Mouse (Mus musculus): ENCODE data around the gene Erich3. TPM values are rescaled to one million over a fixed set of nuclear protein-coding genes. Genes with fewer than 3 reads are reported as not detected.

Gene Erich3
- polyA plus RNA-seq, 1 experiment from 2014 or later: 0.04 TPM

- Histone ChIP-seq H3K27ac (replicated peaks) (no peak overlapping the region), H3K4me2 (no peak overlapping the region), H3K9ac (no peak overlapping the region), H3K4me3 (no peak overlapping the region), H3K4me1 (no peaks in the 10 kb centered on the region), H3K27me3 (replicated peaks) (no peaks in the 10 kb centered on the region), H3K36me3 (no peaks in the 10 kb centered on the region), H3K9me3 (no peaks in the 10 kb centered on the region)
- 72% methylated on average over 2 of the region's 2 CpGs for WGBS
- no peak for ATAC-seq (ENCODE audit: extremely low read depth, insufficient number of reproducible peaks, low FRiP score, low TSS enrichment)
These were observed 108.0 kb downstream of the Erich3 start for GRCm38 (mm10) chr3:154771651-154772050.

GRCm38 (mm10) chr3:154778836-154779595 is 115.4 kb downstream of the Erich3 start:
- Histone ChIP-seq H3K9me3 (no peaks in the 10 kb centered on the region), H3K36me3 (no peaks in the 10 kb centered on the region), H3K4me2 (no peak overlapping the region), H3K4me1 (no peaks in the 10 kb centered on the region), H3K27ac (replicated peaks) (no peak overlapping the region), H3K27me3 (replicated peaks) (no peaks in the 10 kb centered on the region), H3K4me3 (no peak overlapping the region), H3K9ac (no peak overlapping the region)
- WGBS: 78% methylated on average over 6 of the region's 6 CpGs
- no peak for ATAC-seq (ENCODE audit: extremely low read depth, insufficient number of reproducible peaks, low FRiP score, low TSS enrichment)

- no peak for ATAC-seq (ENCODE audit: extremely low read depth, insufficient number of reproducible peaks, low FRiP score, low TSS enrichment)
- Histone ChIP-seq H3K4me1 (no peaks in the 10 kb centered on the region), H3K36me3 (peaks cover 23% of the 10 kb centered on the region), H3K9ac (no peak overlapping the region), H3K27ac (replicated peaks) (no peak overlapping the region), H3K27me3 (replicated peaks) (no peaks in the 10 kb centered on the region), H3K4me3 (no peak overlapping the region), H3K9me3 (no peaks in the 10 kb centered on the region), H3K4me2 (no peak overlapping the region)
- WGBS: 84% methylated on average over 9 of the region's 9 CpGs
These were observed 122.7 kb downstream of the Erich3 start for GRCm38 (mm10) chr3:154786354-154786753.

GRCm38 (mm10) chr3:154787611-154788010 is 124.0 kb downstream of the Erich3 start:
- ATAC-seq (ENCODE audit: extremely low read depth, insufficient number of reproducible peaks, low FRiP score, low TSS enrichment): no peak
- no peaks in the 10 kb centered on the region for H3K9me3 ChIP-seq
- H3K36me3 ChIP-seq: peaks cover 29% of the 10 kb centered on the region
- H3K9ac ChIP-seq: no peak overlapping the region
- H3K27me3 ChIP-seq (replicated peaks): no peaks in the 10 kb centered on the region
- no peak overlapping the region for H3K4me2 ChIP-seq
- WGBS: 66% methylated on average over 3 of the region's 3 CpGs
- no peak overlapping the region for H3K4me3 ChIP-seq
- no peak overlapping the region for H3K27ac ChIP-seq (replicated peaks)
- no peaks in the 10 kb centered on the region for H3K4me1 ChIP-seq

- H3K9ac ChIP-seq: no peak overlapping the region
These were observed 129.9 kb downstream of the Erich3 start for GRCm38 (mm10) chr3:154793571-154793970.

GRCm38 (mm10) chr3:154798806-154799205 is 135.1 kb downstream of the Erich3 start:
- Histone ChIP-seq H3K4me1 (no peaks in the 10 kb centered on the region), H3K4me3 (no peak overlapping the region), H3K9ac (no peak overlapping the region), H3K27me3 (replicated peaks) (no peaks in the 10 kb centered on the region), H3K36me3 (no peaks in the 10 kb centered on the region), H3K27ac (replicated peaks) (no peak overlapping the region), H3K9me3 (no peaks in the 10 kb centered on the region), H3K4me2 (no peak overlapping the region)
- WGBS: 72% methylated on average over 4 of the region's 4 CpGs
- no peak for ATAC-seq (ENCODE audit: extremely low read depth, insufficient number of reproducible peaks, low FRiP score, low TSS enrichment)

More at GRCm38 (mm10) chr3:154793571-154793970, 129.9 kb downstream of the Erich3 start:
- peaks cover 16% of the 10 kb centered on the region; the same call in 1 of the 2 replicates for H3K36me3 ChIP-seq
- no peak overlapping the region for H3K4me3 ChIP-seq
- 83% methylated on average over 4 of the region's 4 CpGs for WGBS
- no peaks in the 10 kb centered on the region for H3K4me1 ChIP-seq
- H3K9me3 ChIP-seq: no peaks in the 10 kb centered on the region
- no peaks in the 10 kb centered on the region for H3K27me3 ChIP-seq (replicated peaks)
- no peak for ATAC-seq (ENCODE audit: extremely low read depth, insufficient number of reproducible peaks, low FRiP score, low TSS enrichment)
- no peak overlapping the region for H3K27ac ChIP-seq (replicated peaks)
- no peak overlapping the region for H3K4me2 ChIP-seq

GRCm38 (mm10) chr3:154800454-154800853 is 136.8 kb downstream of the Erich3 start:
- no peak for ATAC-seq (ENCODE audit: extremely low read depth, insufficient number of reproducible peaks, low FRiP score, low TSS enrichment)
- Histone ChIP-seq H3K27me3 (replicated peaks) (no peaks in the 10 kb centered on the region), H3K9ac (no peak overlapping the region), H3K4me2 (no peak overlapping the region), H3K27ac (replicated peaks) (no peak overlapping the region), H3K4me3 (no peak overlapping the region), H3K4me1 (no peaks in the 10 kb centered on the region), H3K36me3 (no peaks in the 10 kb centered on the region), H3K9me3 (no peaks in the 10 kb centered on the region)
- 69% methylated on average over 8 of the region's 8 CpGs for WGBS

GRCm38 (mm10) chr3:154800888-154801429 is 137.3 kb downstream of the Erich3 start:
- no peaks in the 10 kb centered on the region for H3K27me3 ChIP-seq (replicated peaks)
- no peaks in the 10 kb centered on the region for H3K9me3 ChIP-seq
- 0 out of 2 replicates have a peak, but pooled peaks cover under 1% of the 10 kb centered on the region for H3K4me1 ChIP-seq
- no peak overlapping the region for H3K4me3 ChIP-seq
- H3K36me3 ChIP-seq: no peaks in the 10 kb centered on the region
- no peak overlapping the region for H3K9ac ChIP-seq
- H3K4me2 ChIP-seq: no peak overlapping the region
- 72% methylated on average over 8 of the region's 8 CpGs for WGBS
- no peak for ATAC-seq (ENCODE audit: extremely low read depth, insufficient number of reproducible peaks, low FRiP score, low TSS enrichment)
- no peak overlapping the region for H3K27ac ChIP-seq (replicated peaks)

- Histone ChIP-seq H3K27me3 (replicated peaks) (no peaks in the 10 kb centered on the region), H3K9ac (no peak overlapping the region), H3K4me2 (no peak overlapping the region), H3K36me3 (no peaks in the 10 kb centered on the region), H3K4me1 (peaks cover 20% of the 10 kb centered on the region), H3K9me3 (no peaks in the 10 kb centered on the region), H3K4me3 (no peak overlapping the region), H3K27ac (replicated peaks) (peak overlapping the region; percentile 68)
- 57% methylated on average over 7 of the region's 7 CpGs for WGBS
- ATAC-seq (ENCODE audit: extremely low read depth, insufficient number of reproducible peaks, low FRiP score, low TSS enrichment): no peak
These were observed 143.0 kb downstream of the Erich3 start for GRCm38 (mm10) chr3:154806626-154807025.

GRCm38 (mm10) chr3:154810273-154810870 is 146.7 kb downstream of the Erich3 start:
- 55% methylated on average over 7 of the region's 7 CpGs for WGBS
- Histone ChIP-seq H3K9ac (no peak overlapping the region), H3K4me3 (no peak overlapping the region), H3K27ac (replicated peaks) (peak overlapping the region; percentile 24; the same call in 1 of the 2 replicates), H3K4me1 (peaks cover 20% of the 10 kb centered on the region), H3K27me3 (replicated peaks) (no peaks in the 10 kb centered on the region), H3K36me3 (0 out of 2 replicates have a peak, but pooled peaks cover 5% of the 10 kb centered on the region), H3K4me2 (no peak overlapping the region), H3K9me3 (no peaks in the 10 kb centered on the region)
- no peak for ATAC-seq (ENCODE audit: extremely low read depth, insufficient number of reproducible peaks, low FRiP score, low TSS enrichment)

- peaks cover 17% of the 10 kb centered on the region for H3K4me1 ChIP-seq
- ATAC-seq (ENCODE audit: extremely low read depth, insufficient number of reproducible peaks, low FRiP score, low TSS enrichment): no peak
- 0 out of 2 replicates have a peak, but pooled peaks cover 5% of the 10 kb centered on the region for H3K36me3 ChIP-seq
- no peak overlapping the region for H3K4me2 ChIP-seq
- no peaks in the 10 kb centered on the region for H3K9me3 ChIP-seq
- H3K9ac ChIP-seq: no peak overlapping the region
- H3K27me3 ChIP-seq (replicated peaks): no peaks in the 10 kb centered on the region
- WGBS: 38% methylated on average over 9 of the region's 9 CpGs
- no peak overlapping the region for H3K27ac ChIP-seq (replicated peaks)
- H3K4me3 ChIP-seq: no peak overlapping the region
These were observed 147.6 kb downstream of the Erich3 start for GRCm38 (mm10) chr3:154811281-154811680.

Data from heart, embryonic 13.5 days (tissue).